Mouse (Mus musculus): ENCODE results near the gene Naf1. TPM values are rescaled to one million over a fixed set of nuclear protein-coding genes. Genes with fewer than 3 reads are reported as not detected.

Naf1 gene
- polyA plus RNA-seq, 1 experiment, result 6.7 TPM

GRCm38 (mm10) chr8:66883866-66884265, 23.8 kb downstream of the Naf1 start:
- 68% methylated on average over 1 of the region's 1 CpGs for WGBS
- no peak overlapping the region for H3K27ac ChIP-seq (ENCODE audit: control insufficient read depth, insufficient read depth, low read depth, low read length, poor library complexity)
- TF ChIP-seq POLR2A (IDR thresholded peaks at IDR 0.05; ENCODE audit: borderline replicate concordance, control insufficient read depth, low read depth, low read length) (no peak), CTCF (IDR thresholded peaks at IDR 0.05; ENCODE audit: control insufficient read depth, insufficient read depth, low read length) (no peak)
- no peaks in the 10 kb centered on the region for H3K4me1 ChIP-seq (ENCODE audit: control insufficient read depth, insufficient read depth, low read length)
- no peak overlapping the region for H3K4me3 ChIP-seq (replicated peaks; ENCODE audit: control insufficient read depth, low read depth, low read length)

- Histone ChIP-seq H3K4me1 (ENCODE audit: control insufficient read depth, insufficient read depth, low read length) (no peaks in the 10 kb centered on the region), H3K4me3 (replicated peaks; ENCODE audit: control insufficient read depth, low read depth, low read length) (no peak overlapping the region), H3K27ac (ENCODE audit: control insufficient read depth, insufficient read depth, low read depth, low read length, poor library complexity) (no peak overlapping the region)
- 71% methylated on average over 2 of the region's 2 CpGs for WGBS
- TF ChIP-seq CTCF (IDR thresholded peaks at IDR 0.05; ENCODE audit: control insufficient read depth, insufficient read depth, low read length) (no peak), POLR2A (IDR thresholded peaks at IDR 0.05; ENCODE audit: borderline replicate concordance, control insufficient read depth, low read depth, low read length) (no peak)
These were observed 31.9 kb downstream of the Naf1 start for GRCm38 (mm10) chr8:66891879-66892278.

GRCm38 (mm10) chr8:66905000-66905399, 45.0 kb downstream of the Naf1 start:
- TF ChIP-seq CTCF (IDR thresholded peaks at IDR 0.05; ENCODE audit: control insufficient read depth, insufficient read depth, low read length) (no peak), POLR2A (IDR thresholded peaks at IDR 0.05; ENCODE audit: borderline replicate concordance, control insufficient read depth, low read depth, low read length) (no peak)
- H3K4me1 ChIP-seq (ENCODE audit: control insufficient read depth, insufficient read depth, low read length), result no peaks in the 10 kb centered on the region
- 66% methylated on average over 2 of the region's 2 CpGs for WGBS

GRCm38 (mm10) chr8:66905557-66905956, 45.5 kb downstream of the Naf1 start:
- no peak overlapping the region for H3K27ac ChIP-seq (ENCODE audit: control insufficient read depth, insufficient read depth, low read depth, low read length, poor library complexity)
- no peak overlapping the region for H3K4me3 ChIP-seq (replicated peaks; ENCODE audit: control insufficient read depth, low read depth, low read length)
- 79% methylated on average over 4 of the region's 4 CpGs for WGBS
- no peaks in the 10 kb centered on the region for H3K4me1 ChIP-seq (ENCODE audit: control insufficient read depth, insufficient read depth, low read length)
- TF ChIP-seq CTCF (IDR thresholded peaks at IDR 0.05; ENCODE audit: control insufficient read depth, insufficient read depth, low read length), result no peak
- TF ChIP-seq POLR2A (IDR thresholded peaks at IDR 0.05; ENCODE audit: borderline replicate concordance, control insufficient read depth, low read depth, low read length), result no peak

More at GRCm38 (mm10) chr8:66905000-66905399, 45.0 kb downstream of the Naf1 start:
- Histone ChIP-seq H3K4me3 (replicated peaks; ENCODE audit: control insufficient read depth, low read depth, low read length) (no peak overlapping the region), H3K27ac (ENCODE audit: control insufficient read depth, insufficient read depth, low read depth, low read length, poor library complexity) (no peak overlapping the region)

GRCm38 (mm10) chr8:66906116-66906515, 46.1 kb downstream of the Naf1 start:
- no peak overlapping the region for H3K4me3 ChIP-seq (replicated peaks; ENCODE audit: control insufficient read depth, low read depth, low read length)
- no peaks in the 10 kb centered on the region for H3K4me1 ChIP-seq (ENCODE audit: control insufficient read depth, insufficient read depth, low read length)
- TF ChIP-seq POLR2A (IDR thresholded peaks at IDR 0.05; ENCODE audit: borderline replicate concordance, control insufficient read depth, low read depth, low read length) (no peak), CTCF (IDR thresholded peaks at IDR 0.05; ENCODE audit: control insufficient read depth, insufficient read depth, low read length) (no peak)
- no peak overlapping the region for H3K27ac ChIP-seq (ENCODE audit: control insufficient read depth, insufficient read depth, low read depth, low read length, poor library complexity)
- 76% methylated on average over 8 of the region's 8 CpGs for WGBS

GRCm38 (mm10) chr8:66910684-66911083, 50.7 kb downstream of the Naf1 start:
- TF ChIP-seq POLR2A (IDR thresholded peaks at IDR 0.05; ENCODE audit: borderline replicate concordance, control insufficient read depth, low read depth, low read length) (no peak), CTCF (IDR thresholded peaks at IDR 0.05; ENCODE audit: control insufficient read depth, insufficient read depth, low read length) (no peak)
- 52% methylated on average over 6 of the region's 6 CpGs for WGBS
- Histone ChIP-seq H3K4me3 (replicated peaks; ENCODE audit: control insufficient read depth, low read depth, low read length) (no peak overlapping the region), H3K4me1 (ENCODE audit: control insufficient read depth, insufficient read depth, low read length) (no peaks in the 10 kb centered on the region), H3K27ac (ENCODE audit: control insufficient read depth, insufficient read depth, low read depth, low read length, poor library complexity) (no peak overlapping the region)

- Histone ChIP-seq H3K27ac (ENCODE audit: control insufficient read depth, insufficient read depth, low read depth, low read length, poor library complexity) (no peak overlapping the region), H3K4me1 (ENCODE audit: control insufficient read depth, insufficient read depth, low read length) (no peaks in the 10 kb centered on the region), H3K4me3 (replicated peaks; ENCODE audit: control insufficient read depth, low read depth, low read length) (no peak overlapping the region)
- WGBS, result 53% methylated on average over 14 of the region's 14 CpGs
- peak; percentile 47 for TF ChIP-seq CTCF (IDR thresholded peaks at IDR 0.05; ENCODE audit: control insufficient read depth, insufficient read depth, low read length)
- TF ChIP-seq POLR2A (IDR thresholded peaks at IDR 0.05; ENCODE audit: borderline replicate concordance, control insufficient read depth, low read depth, low read length), result no peak
These were observed 53.9 kb downstream of the Naf1 start for GRCm38 (mm10) chr8:66913616-66914536.

GRCm38 (mm10) chr8:66916056-66916455, 56.0 kb downstream of the Naf1 start:
- 46% methylated on average over 7 of the region's 7 CpGs for WGBS
- TF ChIP-seq CTCF (IDR thresholded peaks at IDR 0.05; ENCODE audit: control insufficient read depth, insufficient read depth, low read length) (no peak), POLR2A (IDR thresholded peaks at IDR 0.05; ENCODE audit: borderline replicate concordance, control insufficient read depth, low read depth, low read length) (no peak)
- H3K4me1 ChIP-seq (ENCODE audit: control insufficient read depth, insufficient read depth, low read length), result no peaks in the 10 kb centered on the region
- H3K4me3 ChIP-seq (replicated peaks; ENCODE audit: control insufficient read depth, low read depth, low read length), result no peak overlapping the region
- no peak overlapping the region for H3K27ac ChIP-seq (ENCODE audit: control insufficient read depth, insufficient read depth, low read depth, low read length, poor library complexity)
